Mouse (Mus musculus) lung, embryonic 16.5 days (tissue): ENCODE data around the gene Gm8206. TPM values are rescaled to one million over a fixed set of nuclear protein-coding genes. Genes with fewer than 3 reads are reported as not detected.
"Not testable (repeated sequence)": the region's sequence is repeated elsewhere in the genome, so short reads cannot be mapped to it uniquely, and the experiment has no call there.

ENCODE experiments used
- ATAC-seq: fragments of 200-750 bp; cut with Nextera tagmentation; 2 replicates; pipeline ENCODE4 v1.8.0; 2017; ENCODE audit warnings: low read depth, mild to moderate bottlenecking, moderate library complexity
- H3K27ac ChIP-seq: fragments of 300-500 bp; sonication (generic); 2 replicates; pipeline ENCODE4 v1.5.1; 2014; ENCODE audit warnings: mild to moderate bottlenecking, control low read depth, low read length
- H3K27me3 ChIP-seq: fragments of 300-500 bp; sonication (generic); 2 replicates; pipeline ENCODE4 v1.6.1; 2014; ENCODE audit warnings: low read depth, low read length, mixed read lengths; ENCODE audit not compliant: control insufficient read depth, insufficient read depth
- H3K36me3 ChIP-seq: fragments of 300-500 bp; sonication (generic); 2 replicates; pipeline ENCODE4 v1.6.1; 2014; ENCODE audit warnings: low read length; ENCODE audit not compliant: control insufficient read depth, insufficient read depth
- H3K4me1 ChIP-seq: fragments of 300-500 bp; sonication (generic); replicated peaks from 2 replicates; pipeline ENCODE4 v1.6.1; 2014; ENCODE audit warnings: low read length, mixed read lengths; ENCODE audit not compliant: control insufficient read depth, insufficient read depth
- H3K4me2 ChIP-seq: fragments of 300-500 bp; sonication (generic); 2 replicates; pipeline ENCODE4 v1.6.1; 2014; ENCODE audit warnings: low read depth, low read length, control low read depth
- H3K4me3 ChIP-seq: fragments of 300-500 bp; sonication (generic); 2 replicates; pipeline ENCODE4 v1.5.1; 2014; ENCODE audit warnings: mild to moderate bottlenecking, low read length, control low read depth
- H3K9ac ChIP-seq: fragments of 300-500 bp; sonication (generic); 2 replicates; pipeline ENCODE4 v1.6.1; 2014; ENCODE audit warnings: low read length, control low read depth
- H3K9me3 ChIP-seq: fragments of 300-500 bp; sonication (generic); 2 replicates; pipeline ENCODE4 v1.6.1; 2016; ENCODE audit warnings: low read length; ENCODE audit not compliant: control insufficient read depth
- WGBS: fragments of 180-500 bp; shearing (Covaris S2); extraction: QIAGEN DNeasy Blood & Tissue Kit; methylation state at CpG from one replicate; pipeline ENCODE4 v1.1.7; 2014; 5-methylcytosine and 5-hydroxymethylcytosine counted together
- polyA plus RNA-seq: library from polyadenylated mRNA; unstranded; fragments of >200 nt; fragmentation: Nextera tagmentation; extraction: Ambion mirVana; gene quantifications from 2 replicates; pipeline ENCODE4 v1.2.1, GENCODE M21; 2015

The Gm8206 gene
- polyA plus RNA-seq = 0.51 and 0.74 TPM in 2 replicates

DNA sequence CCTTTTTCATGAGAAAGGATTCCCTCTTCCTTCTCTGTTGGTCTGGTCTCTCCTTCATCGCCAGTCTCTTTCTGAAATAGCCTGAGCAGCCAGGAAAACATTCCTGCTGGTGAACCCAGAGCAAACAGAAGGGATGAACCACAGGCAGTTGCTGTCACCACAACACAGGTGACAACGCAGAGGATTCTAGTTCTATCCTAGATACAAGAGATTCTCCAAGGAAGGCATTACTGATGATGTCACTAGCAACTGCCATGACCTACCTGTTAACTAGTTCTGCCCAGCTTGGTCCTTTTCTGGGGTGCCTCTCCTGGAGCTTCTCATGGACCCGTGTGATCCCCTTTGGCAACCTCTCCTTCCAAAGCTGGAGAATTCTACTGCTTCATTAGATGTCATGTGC, at the start of gene Gm8206:
TSS of gene Gm8206 (minus strand) at position 101 of the 400 bp plus-strand sequence.
- not testable (repeated sequence) for H3K9me3 ChIP-seq, H3K9ac ChIP-seq, H3K4me3 ChIP-seq, H3K27me3 ChIP-seq, H3K36me3 ChIP-seq, H3K27ac ChIP-seq, H3K4me2 ChIP-seq, H3K4me1 ChIP-seq, ATAC-seq
- WGBS = 84% methylated on average over 2 of the region's 3 CpGs

DNA sequence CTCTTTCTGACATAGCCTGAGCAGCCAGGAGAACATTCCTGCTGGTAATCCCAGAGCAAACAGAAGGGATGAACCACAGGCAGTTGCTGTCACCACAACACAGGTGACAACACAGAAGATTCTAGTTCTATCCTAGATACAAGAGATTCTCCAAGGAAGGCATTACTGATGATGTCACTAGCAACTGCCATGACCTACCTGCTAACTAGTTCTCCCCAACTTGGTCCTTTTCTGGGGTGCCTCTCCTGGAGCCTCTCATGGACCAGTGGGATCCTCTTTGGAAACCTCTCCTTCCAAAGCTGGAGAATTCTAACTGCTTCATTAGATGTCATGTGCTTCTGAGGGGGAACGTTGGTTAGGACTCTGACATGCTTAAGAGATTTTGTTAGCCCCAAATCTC, 32.0 kb upstream of the Gm8206 start, which contains the start of gene Gm3476:
TSS of gene Gm3476 (minus strand) at position 101 of the 400 bp plus-strand sequence.
- H3K4me3 ChIP-seq, ATAC-seq, H3K9me3 ChIP-seq, H3K4me1 ChIP-seq, H3K27me3 ChIP-seq, H3K36me3 ChIP-seq, H3K9ac ChIP-seq, H3K4me2 ChIP-seq, H3K27ac ChIP-seq: not testable (repeated sequence)
- WGBS = no CpG with 5 or more reads among the region's 1 CpGs

DNA sequence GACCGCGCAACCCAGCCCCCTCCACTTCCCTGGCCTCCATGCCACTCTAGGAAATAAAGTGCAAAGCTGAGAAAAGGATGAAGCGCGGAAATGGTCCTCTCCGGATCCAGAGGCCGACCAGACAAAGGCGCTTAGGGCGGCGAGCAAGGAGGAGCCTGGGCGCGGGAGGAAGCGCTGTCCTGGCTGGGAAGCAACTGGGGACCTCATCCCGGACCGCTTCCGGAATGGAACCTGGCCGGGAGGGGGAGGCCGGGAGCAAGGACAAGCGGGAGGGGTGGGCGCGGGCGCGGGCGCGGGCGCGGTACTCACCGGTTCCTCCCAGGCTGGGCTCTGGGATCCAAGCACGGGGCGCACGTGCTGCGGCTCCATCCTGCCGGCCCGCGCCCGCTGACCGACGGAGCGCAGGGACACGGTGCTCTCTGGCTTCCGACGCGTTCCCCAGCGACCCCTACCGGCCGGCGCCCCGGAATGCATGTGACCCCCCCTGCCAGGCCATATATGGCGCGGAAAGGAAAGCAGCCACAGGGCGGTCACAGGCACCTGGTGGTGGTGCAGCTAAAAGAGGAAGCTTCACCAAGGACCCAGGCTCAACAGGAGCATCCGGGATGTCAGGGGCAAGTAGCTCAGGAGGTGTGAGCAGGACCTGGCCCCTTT, 14.7 kb upstream of the Gm8206 start, which contains the start of gene Gm3468:
TSS of gene Gm3468 (minus strand) at position 394 of the 654 bp plus-strand sequence.
- Histone ChIP-seq H3K4me3 (peak within 1 kb of the TSS; percentile 39), H3K4me2 (peak within 1 kb of the TSS; percentile 46)
- not testable (repeated sequence) for H3K27ac ChIP-seq, H3K4me1 ChIP-seq, H3K27me3 ChIP-seq, H3K36me3 ChIP-seq, H3K9me3 ChIP-seq, H3K9ac ChIP-seq
- peak; percentile 87 for ATAC-seq
- WGBS = 3% methylated on average over 22 of the region's 51 CpGs

DNA sequence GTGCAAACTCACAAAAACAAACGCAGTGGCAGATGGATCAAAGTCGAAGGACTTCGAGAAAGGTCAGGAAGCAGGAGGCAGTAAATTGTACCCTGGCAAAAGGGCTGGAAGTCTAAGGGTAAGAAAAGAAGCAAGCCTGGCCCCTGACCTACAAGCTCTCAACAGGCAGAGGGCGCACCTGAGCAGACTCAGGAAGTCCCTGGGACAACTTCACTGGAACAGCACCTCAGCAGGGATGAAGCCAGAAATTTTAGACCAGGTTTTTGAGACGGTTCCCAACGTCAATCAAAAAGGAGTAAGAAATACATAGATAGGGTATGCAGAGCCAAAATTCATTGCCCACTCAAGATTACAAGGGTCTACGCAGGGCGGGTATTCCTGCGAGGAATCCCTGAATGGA, 13.8 kb upstream of the Gm8206 start:
- not testable (repeated sequence) for H3K9me3 ChIP-seq, H3K4me3 ChIP-seq, H3K9ac ChIP-seq, H3K27me3 ChIP-seq, H3K27ac ChIP-seq, H3K4me1 ChIP-seq, ATAC-seq, H3K36me3 ChIP-seq
- WGBS = 9% methylated on average over 8 of the region's 9 CpGs
- peak overlapping the region; percentile 46 for H3K4me2 ChIP-seq

DNA sequence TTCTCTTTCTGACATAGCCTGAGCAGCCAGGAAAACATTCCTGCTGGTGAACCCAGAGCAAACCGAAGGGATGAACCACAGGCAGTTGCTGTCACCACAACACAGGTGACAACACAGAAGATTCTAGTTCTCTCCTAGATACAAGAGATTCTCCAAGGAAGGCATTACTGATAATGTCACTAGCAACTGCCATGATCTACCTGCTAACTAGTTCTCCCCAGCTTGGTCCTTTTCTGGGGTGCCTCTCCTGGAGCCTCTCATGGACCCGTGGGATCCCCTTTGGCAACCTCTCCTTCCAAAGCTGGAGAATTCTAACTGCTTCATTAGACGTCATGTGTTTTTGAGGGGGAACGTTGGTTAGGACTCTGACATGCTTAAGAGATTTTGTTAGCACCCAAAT, 35.6 kb downstream of the Gm8206 start, which contains the start of gene Gm6337:
TSS of gene Gm6337 (minus strand) at position 101 of the 400 bp plus-strand sequence.
- not testable (repeated sequence) for H3K4me1 ChIP-seq, H3K36me3 ChIP-seq, H3K27ac ChIP-seq, H3K9me3 ChIP-seq, H3K27me3 ChIP-seq, H3K4me3 ChIP-seq, H3K9ac ChIP-seq, H3K4me2 ChIP-seq, ATAC-seq
- 85% methylated on average over 2 of the region's 4 CpGs for WGBS

DNA sequence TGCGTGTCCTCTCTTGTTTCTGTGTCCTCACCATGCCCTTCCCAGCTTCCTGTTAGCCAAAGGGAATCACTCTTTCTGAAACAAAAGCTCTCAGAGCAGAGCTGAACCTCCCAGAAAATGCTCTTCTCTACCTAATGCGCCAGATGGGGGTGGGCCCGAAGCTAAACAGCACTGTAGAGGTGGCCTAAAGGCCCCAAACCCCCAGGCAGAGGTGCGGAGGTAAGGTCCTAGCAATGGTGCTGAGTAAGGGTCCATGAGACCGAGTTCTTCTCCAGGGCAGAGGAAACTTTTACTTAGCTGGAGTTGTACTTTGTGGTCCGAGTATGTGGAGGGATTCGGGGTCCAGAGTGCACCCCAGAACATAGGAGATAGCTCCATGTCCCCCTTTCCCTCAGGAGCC, 106.6 kb downstream of the Gm8206 start:
- not testable (repeated sequence) for H3K4me2 ChIP-seq, H3K4me1 ChIP-seq, H3K4me3 ChIP-seq, ATAC-seq, H3K9ac ChIP-seq, H3K27me3 ChIP-seq, H3K27ac ChIP-seq, H3K9me3 ChIP-seq, H3K36me3 ChIP-seq
- 63% methylated on average over 5 of the region's 7 CpGs for WGBS

DNA sequence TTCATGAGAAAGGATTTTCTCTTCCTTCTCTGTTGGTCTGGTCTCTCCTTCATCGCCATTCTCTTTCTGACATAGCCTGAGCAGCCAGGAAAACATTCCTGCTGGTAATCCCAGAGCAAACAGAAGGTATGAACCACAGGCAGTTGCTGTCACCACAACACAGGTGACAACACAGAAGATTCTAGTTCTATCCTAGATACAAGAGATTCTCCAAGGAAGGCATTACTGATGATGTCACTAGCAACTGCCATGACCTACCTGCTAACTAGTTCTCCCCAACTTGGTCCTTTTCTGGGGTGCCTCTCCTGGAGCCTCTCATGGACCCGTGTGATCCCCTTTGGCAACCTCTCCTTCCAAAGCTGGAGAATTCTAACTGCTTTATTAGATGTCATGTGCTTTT, 114.7 kb downstream of the Gm8206 start, which contains the start of gene Gm3453:
TSS of gene Gm3453 (minus strand) at position 101 of the 400 bp plus-strand sequence.
- H3K4me1 ChIP-seq, H3K4me3 ChIP-seq, H3K27ac ChIP-seq, ATAC-seq, H3K9me3 ChIP-seq, H3K36me3 ChIP-seq, H3K4me2 ChIP-seq, H3K9ac ChIP-seq, H3K27me3 ChIP-seq: not testable (repeated sequence)
- 75% methylated on average over 2 of the region's 2 CpGs for WGBS

Other genes with a start within 250 kb of the Gm8206 start
- gene Gm8237, start 213.6 kb downstream of the Gm8206 start, polyA plus RNA-seq = 0.13 and 0.24 TPM in 2 replicates
- 0.49 and 0.68 TPM in 2 replicates for gene Gm3248, start 132.2 kb downstream of the Gm8206 start, polyA plus RNA-seq
- gene Gm3453, start 114.8 kb downstream of the Gm8206 start, polyA plus RNA-seq = not detected in 2 replicates
- gene Gm6337, start 35.7 kb downstream of the Gm8206 start, polyA plus RNA-seq = not detected in 2 replicates
- 1.2 and 1.3 TPM in 2 replicates for gene Gm3468, start 14.7 kb upstream of the Gm8206 start, polyA plus RNA-seq
- gene Gm3476, start 31.9 kb upstream of the Gm8206 start, polyA plus RNA-seq = not detected in 2 replicates
- not detected in 2 replicates for gene Gm21560, start 125.3 kb upstream of the Gm8206 start, polyA plus RNA-seq
- gene Gm3411, start 193.3 kb upstream of the Gm8206 start, polyA plus RNA-seq = 0.50 and 1.2 TPM in 2 replicates
- gene Gm21103, start 210.9 kb upstream of the Gm8206 start, polyA plus RNA-seq = not detected in 2 replicates
- gene Gm3618, start 249.7 kb upstream of the Gm8206 start, polyA plus RNA-seq = not detected in 2 replicates